Mouse (Mus musculus) C2C12 (cell line): Measurements from ENCODE around the gene Nyx. TPM values are rescaled to one million over a fixed set of nuclear protein-coding genes. Genes with fewer than 3 reads are reported as not detected.

Experiments used
- H3K27me3 ChIP-seq: one replicate; pipeline ENCODE4 v1.6.1; 2011; ENCODE audit not compliant: control insufficient read depth, insufficient read depth, insufficient read length
- H3K36me3 ChIP-seq: one replicate; pipeline ENCODE4 v1.6.1; 2011; ENCODE audit not compliant: control insufficient read depth, insufficient read depth
- H3K4me3 ChIP-seq: one replicate; pipeline ENCODE4 v1.5.1; 2011; ENCODE audit warnings: mild to moderate bottlenecking, control low read depth; ENCODE audit not compliant: poor library complexity, insufficient read depth, severe bottlenecking
- H3K79me2 ChIP-seq: one replicate; pipeline ENCODE4 v1.6.1; 2011; ENCODE audit not compliant: control insufficient read depth, insufficient read depth
- H3K79me3 ChIP-seq: one replicate; pipeline ENCODE4 v1.6.1; 2011; ENCODE audit warnings: low read depth, control low read depth
- H3ac ChIP-seq: one replicate; pipeline ENCODE3; 2011; ENCODE audit warnings: low read depth; ENCODE audit not compliant: control insufficient read depth, insufficient read length
- CEBPB ChIP-seq: IDR thresholded peaks from one replicate; pipeline ENCODE4 v1.6.1; 2011; ENCODE audit warnings: low read depth, mild to moderate bottlenecking, control low read depth, moderate library complexity
- CTCF ChIP-seq: IDR thresholded peaks from one replicate; pipeline ENCODE4 v1.5.1; 2011; ENCODE audit not compliant: control insufficient read depth, insufficient read depth, insufficient read length
- FOSL1 ChIP-seq: IDR thresholded peaks from one replicate; pipeline ENCODE4 v1.8.0; 2011; ENCODE audit warnings: mild to moderate bottlenecking, low read length; ENCODE audit not compliant: poor library complexity, insufficient read depth, severe bottlenecking
- MAX ChIP-seq: IDR thresholded peaks from one replicate; pipeline ENCODE4 v1.6.1; 2011; ENCODE audit warnings: mild to moderate bottlenecking, control low read depth
- MYOD1 ChIP-seq: IDR thresholded peaks from one replicate; pipeline ENCODE4 v1.6.1; 2011; ENCODE audit warnings: low read depth; ENCODE audit not compliant: control insufficient read depth, insufficient read length
- MYOG ChIP-seq: IDR thresholded peaks from one replicate; pipeline ENCODE4 v1.6.1; 2011; ENCODE audit not compliant: control insufficient read depth, insufficient read length; ENCODE audit errors: extremely low read depth
- USF1 ChIP-seq: IDR thresholded peaks from one replicate; pipeline ENCODE4 v1.6.1; 2011; ENCODE audit warnings: low read depth, mild to moderate bottlenecking, control low read depth, moderate library complexity
- polyA plus RNA-seq: library from polyadenylated mRNA; unstranded; fragments of >200 nt; fragmentation: generic; extraction: Trizol; gene quantifications from one replicate; pipeline ENCODE4 v1.2.1, GENCODE M21; 2012; ENCODE audit warnings: missing spikeins

The Nyx gene
- polyA plus RNA-seq, 1 experiment, result 0.01 TPM

GRCm38 (mm10) chrX:13494892-13495703, 29.2 kb downstream of the Nyx start:
- no peak overlapping the region for H3K4me3 ChIP-seq
- H3K79me2 ChIP-seq, result no peaks in the 10 kb centered on the region
- no peak overlapping the region for H3ac ChIP-seq
- H3K27me3 ChIP-seq, result no peaks in the 10 kb centered on the region
- no peaks in the 10 kb centered on the region for H3K36me3 ChIP-seq
- H3K79me3 ChIP-seq, result no peaks in the 10 kb centered on the region
- TF ChIP-seq CTCF (no peak), MYOD1 (no peak), FOSL1 (no peak), MAX (no peak), CEBPB (no peak), USF1 (no peak), MYOG (no peak)

GRCm38 (mm10) chrX:13500284-13500683, 34.4 kb downstream of the Nyx start:
- Histone ChIP-seq H3K79me2 (no peaks in the 10 kb centered on the region), H3K79me3 (no peaks in the 10 kb centered on the region), H3K36me3 (no peaks in the 10 kb centered on the region), H3K4me3 (no peak overlapping the region), H3ac (no peak overlapping the region), H3K27me3 (no peaks in the 10 kb centered on the region)
- TF ChIP-seq MYOG, result no peak
- TF ChIP-seq USF1, result no peak
- TF ChIP-seq CEBPB, result no peak
- no peak for TF ChIP-seq MYOD1

- no peak for TF ChIP-seq MYOG
- no peak for TF ChIP-seq CTCF
- no peak for TF ChIP-seq USF1
- no peak for TF ChIP-seq MAX
- peak; percentile 84 for TF ChIP-seq MYOD1
- no peak for TF ChIP-seq CEBPB
- TF ChIP-seq FOSL1, result peak; percentile 37
- Histone ChIP-seq H3K79me2 (no peaks in the 10 kb centered on the region), H3ac (no peak overlapping the region), H3K27me3 (no peaks in the 10 kb centered on the region), H3K36me3 (no peaks in the 10 kb centered on the region), H3K79me3 (no peaks in the 10 kb centered on the region), H3K4me3 (no peak overlapping the region)
Observed at GRCm38 (mm10) chrX:13502862-13503375, 37.0 kb downstream of the Nyx start.

GRCm38 (mm10) chrX:13504389-13504788, 38.5 kb downstream of the Nyx start:
- no peaks in the 10 kb centered on the region for H3K79me2 ChIP-seq

GRCm38 (mm10) chrX:13506376-13506775, 40.5 kb downstream of the Nyx start:
- H3ac ChIP-seq, result no peak overlapping the region
- no peaks in the 10 kb centered on the region for H3K79me3 ChIP-seq
- H3K79me2 ChIP-seq, result no peaks in the 10 kb centered on the region
- H3K36me3 ChIP-seq, result no peaks in the 10 kb centered on the region
- TF ChIP-seq MYOD1 (no peak), FOSL1 (no peak), MAX (no peak), CEBPB (no peak), CTCF (no peak), MYOG (no peak), USF1 (no peak)
- no peak overlapping the region for H3K4me3 ChIP-seq
- no peaks in the 10 kb centered on the region for H3K27me3 ChIP-seq

More at GRCm38 (mm10) chrX:13504389-13504788, 38.5 kb downstream of the Nyx start:
- H3K36me3 ChIP-seq, result no peaks in the 10 kb centered on the region
- TF ChIP-seq USF1 (no peak), MYOG (no peak), CEBPB (no peak)
- no peak overlapping the region for H3K4me3 ChIP-seq
- no peak overlapping the region for H3ac ChIP-seq
- H3K79me3 ChIP-seq, result no peaks in the 10 kb centered on the region
- no peaks in the 10 kb centered on the region for H3K27me3 ChIP-seq

GRCm38 (mm10) chrX:13513127-13513526, 47.2 kb downstream of the Nyx start:
- Histone ChIP-seq H3K4me3 (no peak overlapping the region), H3K36me3 (no peaks in the 10 kb centered on the region), H3K79me2 (no peaks in the 10 kb centered on the region), H3K27me3 (no peaks in the 10 kb centered on the region), H3ac (no peak overlapping the region), H3K79me3 (no peaks in the 10 kb centered on the region)
- TF ChIP-seq CEBPB, result no peak
- TF ChIP-seq CTCF, result no peak
- TF ChIP-seq USF1, result no peak
- TF ChIP-seq MYOD1, result no peak
- TF ChIP-seq FOSL1, result no peak
- no peak for TF ChIP-seq MYOG
